Mouse (Mus musculus): ENCODE data around the gene Tmem126b. TPM values are rescaled to one million over a fixed set of nuclear protein-coding genes. Genes with fewer than 3 reads are reported as not detected.

Tmem126b gene
- total RNA-seq, 2 experiments from 2014 or later: 3.2 to 4.6 TPM

DNA sequence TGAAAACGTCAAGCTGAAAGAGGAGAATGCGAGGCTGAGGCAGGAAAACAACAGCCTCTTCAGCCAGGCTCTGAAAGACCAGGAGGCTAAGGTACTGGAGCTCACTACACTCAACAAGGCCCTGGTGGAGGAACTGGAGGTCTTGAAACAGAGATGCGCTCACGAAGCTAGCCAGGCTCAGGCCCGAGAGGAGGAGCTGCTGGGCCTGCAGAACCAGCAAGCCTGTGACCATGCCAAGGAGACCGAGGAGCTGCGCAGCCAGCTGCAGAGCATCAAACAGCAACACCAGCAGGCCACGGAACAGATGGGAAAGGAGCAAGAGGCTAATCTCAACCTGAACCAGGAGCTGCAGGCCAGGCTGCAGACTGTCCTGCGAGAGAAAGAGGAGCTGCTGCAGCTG is 48.8 kb downstream of the Tmem126b start:
- no peak for ATAC-seq (replicated peaks; ENCODE audit: low FRiP score, poor library complexity, severe bottlenecking)

DNA sequence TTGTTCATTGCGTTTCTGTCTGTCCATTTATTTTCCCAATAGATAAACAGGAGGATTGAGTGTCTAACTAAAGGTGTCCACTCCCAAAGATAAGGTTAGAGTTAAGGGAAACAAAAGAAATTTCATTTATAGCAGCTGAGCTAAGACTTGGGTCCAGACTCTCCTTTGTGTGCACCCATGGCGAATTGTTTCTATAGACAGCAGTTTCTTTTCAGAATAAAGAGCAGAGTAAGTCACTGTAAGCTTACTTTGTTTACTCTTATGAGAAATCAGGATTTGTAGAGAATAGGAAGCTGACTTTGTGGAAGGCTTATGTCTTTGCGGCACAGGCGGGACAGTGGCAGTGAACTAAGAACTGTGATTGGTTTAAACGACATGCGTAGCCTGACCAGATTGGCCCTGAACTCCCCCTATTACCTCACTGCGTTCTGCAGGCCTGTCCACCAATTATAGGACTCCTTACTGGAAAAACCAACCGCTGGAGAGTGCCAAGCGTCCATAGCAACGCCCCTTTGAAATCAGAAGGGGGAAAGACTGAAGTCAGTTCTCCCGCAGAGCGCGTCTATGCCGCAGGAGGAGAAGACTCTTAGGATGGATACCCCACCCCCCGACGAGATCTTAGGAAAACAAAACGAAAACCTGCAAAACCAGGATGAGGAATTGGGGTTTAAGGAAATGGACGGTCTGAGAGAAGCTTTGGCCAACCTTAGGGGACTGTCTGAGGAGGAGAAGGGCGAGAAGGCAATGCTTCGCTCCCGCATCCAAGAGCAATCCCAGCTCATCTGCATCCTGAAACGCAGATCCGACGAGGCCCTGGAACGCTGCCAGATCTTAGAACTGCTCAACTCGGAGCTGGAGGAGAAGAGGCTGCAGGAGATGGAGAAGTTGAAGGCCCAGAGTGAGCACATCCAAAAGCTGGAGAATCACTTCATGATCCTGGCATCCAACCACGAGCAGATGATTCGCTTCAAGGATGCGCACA is 49.5 kb downstream of the Tmem126b start, which contains the start of gene Ccdc89:
Gene Ccdc89, plus strand, starts transcription at position 558 of the 982 bp plus-strand sequence.
- no peak for ATAC-seq (replicated peaks; ENCODE audit: low FRiP score, poor library complexity, severe bottlenecking)

Other genes starting within 250 kb of the Tmem126b start
- not detected in 2 replicates for gene Ccdc83, start 210.2 kb downstream of the Tmem126b start, total RNA-seq (2015; ENCODE audit: low replicate concordance)
- not detected in 2 replicates for gene Ccdc83, start 210.2 kb downstream of the Tmem126b start, total RNA-seq (2017; ENCODE audit: low replicate concordance)
- 0.38 and 0.63 TPM in 2 replicates for gene Sytl2, start 173.7 kb downstream of the Tmem126b start, total RNA-seq (2015; ENCODE audit: low replicate concordance)
- gene Sytl2, start 173.7 kb downstream of the Tmem126b start, total RNA-seq (2017; ENCODE audit: low replicate concordance): 1.5 and 2.1 TPM in 2 replicates
- not detected in 2 replicates for gene Ccdc89, start 49.4 kb downstream of the Tmem126b start, total RNA-seq (2015; ENCODE audit: low replicate concordance)
- gene Ccdc89, start 49.4 kb downstream of the Tmem126b start, total RNA-seq (2017; ENCODE audit: low replicate concordance): not detected in 2 replicates
- 66.3 and 72.1 TPM in 2 replicates for gene Crebzf, start 33.3 kb downstream of the Tmem126b start, total RNA-seq (2015; ENCODE audit: low replicate concordance)
- gene Crebzf, start 33.3 kb downstream of the Tmem126b start, total RNA-seq (2017; ENCODE audit: low replicate concordance): 54.6 and 56.1 TPM in 2 replicates
- gene Tmem126a, start 18.8 kb downstream of the Tmem126b start, total RNA-seq (2015; ENCODE audit: low replicate concordance): 2.7 and 8.8 TPM in 2 replicates
- gene Tmem126a, start 18.8 kb downstream of the Tmem126b start, total RNA-seq (2017; ENCODE audit: low replicate concordance): 4.9 and 7.2 TPM in 2 replicates
- gene Dlg2, start 671 bp upstream of the Tmem126b start, total RNA-seq (2015; ENCODE audit: low replicate concordance): 0.21 and 1.2 TPM in 2 replicates
- 0.60 TPM in 1 of 2 replicates, not detected in the other for gene Dlg2, start 671 bp upstream of the Tmem126b start, total RNA-seq (2017; ENCODE audit: low replicate concordance)

Measured in erythroblast, adult 5-6 weeks (primary cell).